Mouse (Mus musculus) MEL (cell line): ENCODE measurements around the gene Cep85l. TPM values are rescaled to one million over a fixed set of nuclear protein-coding genes. Genes with fewer than 3 reads are reported as not detected.

Source experiments
- DNase-seq: peaks from one replicate; pipeline ENCODE4 v3.0.0; 2011; ENCODE audit warnings: low read depth, low spot score
- H3K27ac ChIP-seq: 2 replicates; pipeline ENCODE4 v1.5.1; 2012; ENCODE audit warnings: low read depth, mild to moderate bottlenecking, control low read depth, low read length, moderate library complexity; ENCODE audit not compliant: control insufficient read depth
- H3K27me3 ChIP-seq, 2 experiments: fragments of 150-350 bp in 1 of 2; sonication (generic) in 1 of 2; 2 replicates each; pipeline ENCODE4 v1.6.1; 2012; ENCODE audit warnings: low read length in 2 of 2, mild to moderate bottlenecking in 2 of 2, improper control_type of control experiment in 1 of 2, moderate library complexity in 1 of 2; ENCODE audit not compliant: insufficient read depth in 2 of 2, control insufficient read depth in 1 of 2
- H3K36me3 ChIP-seq, 2 experiments: 2 replicates each; pipeline ENCODE4 v1.6.1; 2012 to 2014; ENCODE audit warnings: low read length in 2 of 2, improper control_type of control experiment in 1 of 2, inconsistent platforms in 1 of 2, mild to moderate bottlenecking in 1 of 2; ENCODE audit not compliant: insufficient read depth in 2 of 2, control insufficient read depth in 1 of 2
- H3K4me1 ChIP-seq, 2 experiments: fragments of 150-350 bp in 1 of 2; sonication (generic) in 1 of 2; 2 replicates each; pipeline ENCODE4 v1.6.1; 2012; ENCODE audit warnings: low read length in 2 of 2, improper control_type of control experiment in 1 of 2, mild to moderate bottlenecking in 1 of 2; ENCODE audit not compliant: insufficient read depth in 2 of 2, control insufficient read depth in 1 of 2
- H3K4me3 ChIP-seq, 2 experiments: fragments of 150-350 bp in 1 of 2; sonication (generic) in 1 of 2; 2 replicates each; pipeline ENCODE4 v1.5.1; 2012; ENCODE audit warnings: low read depth in 2 of 2, low read length in 2 of 2, mild to moderate bottlenecking in 2 of 2, moderate library complexity in 2 of 2, control low read depth in 1 of 2, improper control_type of control experiment in 1 of 2; ENCODE audit not compliant: control insufficient read depth in 1 of 2, insufficient read depth in 1 of 2
- H3K79me2 ChIP-seq: 2 replicates; pipeline ENCODE4 v1.6.1; 2012; ENCODE audit warnings: mild to moderate bottlenecking, low read length, moderate library complexity; ENCODE audit not compliant: control insufficient read depth, poor library complexity, insufficient read depth
- H3K9ac ChIP-seq: 2 replicates; pipeline ENCODE4 v1.6.1; 2012; ENCODE audit warnings: low read depth, mild to moderate bottlenecking, control low read depth, low read length, moderate library complexity; ENCODE audit not compliant: control insufficient read depth, poor library complexity, severe bottlenecking
- H3K9me3 ChIP-seq: fragments of 150-350 bp; sonication (generic); replicated peaks from 2 replicates; pipeline ENCODE4 v1.6.1; 2012; ENCODE audit warnings: mild to moderate bottlenecking, low read length, improper control_type of control experiment, moderate library complexity; ENCODE audit not compliant: insufficient read depth
- E2F4 ChIP-seq: IDR thresholded peaks from 2 replicates; pipeline ENCODE4 v1.6.1; 2011; ENCODE audit warnings: low read depth, low read length, improper control_type of control experiment, borderline replicate concordance
- EP300 ChIP-seq, 2 experiments: IDR thresholded peaks; 2 replicates each; pipeline ENCODE4 v1.6.1; 2011; ENCODE audit warnings: improper control_type of control experiment in 2 of 2, low read length in 2 of 2, low read depth in 1 of 2, mild to moderate bottlenecking in 1 of 2
- ETS1 ChIP-seq: IDR thresholded peaks from 2 replicates; pipeline ENCODE4 v1.6.1; 2012; ENCODE audit warnings: low read depth, mild to moderate bottlenecking, inconsistent platforms, low read length, improper control_type of control experiment, moderate library complexity
- GABPA ChIP-seq: IDR thresholded peaks from 2 replicates; pipeline ENCODE4 v1.6.1; 2012; ENCODE audit warnings: low read depth, mild to moderate bottlenecking, inconsistent platforms, low read length, improper control_type of control experiment, moderate library complexity
- GATA1 ChIP-seq: IDR thresholded peaks from 2 replicates; pipeline ENCODE4 v1.6.1; 2011; ENCODE audit warnings: low read depth, low read length, improper control_type of control experiment
- KAT2A ChIP-seq: conservative IDR thresholded peaks from 2 replicates; pipeline ENCODE4 v1.6.1; 2012; ENCODE audit warnings: low read depth, low read length, improper control_type of control experiment, inconsistent platforms
- MAZ ChIP-seq: IDR thresholded peaks from 2 replicates; pipeline ENCODE4 v1.6.1; 2012; ENCODE audit warnings: low read depth, mild to moderate bottlenecking, inconsistent platforms, low read length, improper control_type of control experiment
- MEF2A ChIP-seq: IDR thresholded peaks from 2 replicates; pipeline ENCODE4 v1.6.1; 2014; ENCODE audit warnings: low read depth, mild to moderate bottlenecking, inconsistent platforms, low read length, improper control_type of control experiment; ENCODE audit not compliant: poor library complexity, insufficient replicate concordance, severe bottlenecking; ENCODE audit errors: extremely low read depth
- MXI1 ChIP-seq: IDR thresholded peaks from 2 replicates; pipeline ENCODE4 v1.6.1; 2011; ENCODE audit warnings: mild to moderate bottlenecking, low read depth, low read length, improper control_type of control experiment
- NRF1 ChIP-seq: IDR thresholded peaks from 2 replicates; pipeline ENCODE4 v1.6.1; 2014; ENCODE audit warnings: low read depth, mild to moderate bottlenecking, inconsistent platforms, low read length, improper control_type of control experiment, moderate library complexity; ENCODE audit not compliant: poor library complexity, insufficient read depth, severe bottlenecking
- POLR2AphosphoS2 ChIP-seq: IDR thresholded peaks from 2 replicates; pipeline ENCODE4 v1.6.1; 2011; ENCODE audit warnings: low read length, improper control_type of control experiment
- RCOR1 ChIP-seq: IDR thresholded peaks from 2 replicates; pipeline ENCODE4 v1.6.1; 2012; ENCODE audit warnings: low read depth, mild to moderate bottlenecking, inconsistent platforms, low read length, improper control_type of control experiment
- SMC3 ChIP-seq: IDR thresholded peaks from 2 replicates; pipeline ENCODE4 v1.6.1; 2011; ENCODE audit warnings: low read depth, low read length, improper control_type of control experiment
- TAL1 ChIP-seq: IDR thresholded peaks from 2 replicates; pipeline ENCODE4 v1.6.1; 2012; ENCODE audit warnings: mild to moderate bottlenecking, inconsistent platforms, low read length, moderate library complexity, mixed read lengths
- TCF12 ChIP-seq: IDR thresholded peaks from 2 replicates; pipeline ENCODE4 v1.6.1; 2014; ENCODE audit warnings: low read depth, mild to moderate bottlenecking, inconsistent platforms, low read length, improper control_type of control experiment, moderate library complexity
- USF2 ChIP-seq, 2 experiments: IDR thresholded peaks; 2 replicates each; pipeline ENCODE4 v1.6.1; 2011 to 2012; ENCODE audit warnings: improper control_type of control experiment in 2 of 2, low read length in 2 of 2, borderline replicate concordance in 1 of 2, inconsistent platforms in 1 of 2, low read depth in 1 of 2, mild to moderate bottlenecking in 1 of 2; ENCODE audit not compliant: insufficient read depth in 1 of 2
- ZC3H11A ChIP-seq: IDR thresholded peaks from 2 replicates; pipeline ENCODE4 v1.6.1; 2012; ENCODE audit warnings: low read depth, mild to moderate bottlenecking, inconsistent platforms, low read length, improper control_type of control experiment
- ZKSCAN1 ChIP-seq: IDR thresholded peaks from 2 replicates; pipeline ENCODE4 v1.6.1; 2012; ENCODE audit warnings: low read depth, mild to moderate bottlenecking, inconsistent platforms, low read length, improper control_type of control experiment, moderate library complexity
- polyA plus RNA-seq, 2 experiments: library from polyadenylated mRNA; stranded (reverse) in 1 of 2; unstranded in 1 of 2; fragments of >175 nt in 1 of 2; fragments of >200 nt in 1 of 2; gene quantifications; 2 replicates each; pipeline versions ENCODE4 v1.2.1 to v1.2.4; 2012; ENCODE audit warnings: low replicate concordance in 2 of 2, low read depth in 1 of 2; ENCODE audit not compliant: insufficient read length in 2 of 2, insufficient read depth in 1 of 2, missing spikeins in 1 of 2
- total RNA-seq: library from RNA; depleted of rRNA; stranded (reverse); fragments of 300-350 nt; gene quantifications from 2 replicates; pipeline ENCODE4 v1.2.3, GENCODE M21; 2012

Cep85l gene
- total and polyA plus RNA-seq, 3 experiments, result 2.2 to 43.1 (median 3.0) TPM

- no peaks in the 10 kb centered on the region for H3K79me2 ChIP-seq
- H3K27ac ChIP-seq, result no peak overlapping the region
- TF ChIP-seq GATA1, result peak; percentile 36; the same call in 1 of the 2 replicates
- TF ChIP-seq TCF12, result peak; percentile 58; the same call in 1 of the 2 replicates
- TF ChIP-seq EP300 (IDR thresholded peaks at IDR 0.05; ENCODE audit: low read depth in 1 of 2, low read length in 2 of 2), result peak in 1 of 2 experiments; percentile 76; a peak in 2 of 4 replicates
- peak; percentile 50 for TF ChIP-seq ETS1
- no peak for TF ChIP-seq ZC3H11A
- peak; percentile 22; the same call in 1 of the 2 replicates for TF ChIP-seq TAL1
- TF ChIP-seq SMC3, result no peak
- H3K9ac ChIP-seq, result no peak overlapping the region
- no peaks in the 10 kb centered on the region for H3K9me3 ChIP-seq
- no peak overlapping the region for H3K4me3 ChIP-seq
- H3K4me1 ChIP-seq, result peaks cover 8 to 12% of the 10 kb centered on the region in 2 experiments
- H3K27me3 ChIP-seq, result no peaks in the 10 kb centered on the region
- peak; percentile 40 for DNase-seq
- peaks cover 0 to 15% of the 10 kb centered on the region in 2 experiments; a peak in 2 of 4 replicates for H3K36me3 ChIP-seq
Observed at GRCm38 (mm10) chr10:53234683-53235082, 145.1 kb downstream of the Cep85l start.

- TF ChIP-seq RCOR1, result peak; percentile 70
- peak in 1 of 2 experiments; percentile 43; a peak in 1 of 4 replicates for TF ChIP-seq EP300 (IDR thresholded peaks at IDR 0.05; ENCODE audit: low read depth in 1 of 2, low read length in 2 of 2)
- no peak for TF ChIP-seq GABPA
- peak; percentile 22; the same call in 1 of the 2 replicates for TF ChIP-seq TCF12
- TF ChIP-seq USF2 (IDR thresholded peaks at IDR 0.05; ENCODE audit: borderline replicate concordance in 1 of 2, insufficient read depth in 1 of 2, low read depth in 1 of 2, low read length in 2 of 2), result no peak
- no peak for TF ChIP-seq KAT2A
- TF ChIP-seq, all 39 proteins: peak for 3
- Histone ChIP-seq H3K4me3 (no peak overlapping the region), H3K9ac (no peak overlapping the region), H3K27ac (no peak overlapping the region), H3K4me1 (peaks cover 12 to 13% of the 10 kb centered on the region in 2 experiments), H3K27me3 (no peaks in the 10 kb centered on the region), H3K36me3 (peaks cover 0 to 19% of the 10 kb centered on the region in 2 experiments; a peak in 2 of 4 replicates), H3K9me3 (no peaks in the 10 kb centered on the region), H3K79me2 (no peaks in the 10 kb centered on the region)
- DNase-seq, result peak; percentile 30
Observed at GRCm38 (mm10) chr10:53234086-53234613, 145.6 kb downstream of the Cep85l start.

- Histone ChIP-seq H3K27ac (no peak overlapping the region), H3K4me3 (no peak overlapping the region), H3K36me3 (peaks cover 0 to 33% of the 10 kb centered on the region in 2 experiments; a peak in 2 of 4 replicates), H3K79me2 (no peaks in the 10 kb centered on the region), H3K9ac (no peak overlapping the region), H3K4me1 (peaks cover 17 to 18% of the 10 kb centered on the region in 2 experiments), H3K9me3 (no peaks in the 10 kb centered on the region), H3K27me3 (no peaks in the 10 kb centered on the region)
- no peak for TF ChIP-seq ETS1
- no peak for TF ChIP-seq MXI1
- TF ChIP-seq SMC3, result no peak
- no peak for TF ChIP-seq ZKSCAN1
- TF ChIP-seq MEF2A, result no peak
- no peak for TF ChIP-seq NRF1
- TF ChIP-seq TCF12, result no peak
- TF ChIP-seq MAZ, result no peak
- no peak for TF ChIP-seq POLR2AphosphoS2
- no peak for TF ChIP-seq E2F4
- no peak for DNase-seq
Observed at GRCm38 (mm10) chr10:53230809-53231208, 148.9 kb downstream of the Cep85l start.
